Mouse (Mus musculus) neural tube, embryonic 13.5 days (tissue): ENCODE data around the gene Gm20828. TPM values are rescaled to one million over a fixed set of nuclear protein-coding genes. Genes with fewer than 3 reads are reported as not detected.
"Not testable (repeated sequence)": the region's sequence is repeated elsewhere in the genome, so short reads cannot be mapped to it uniquely, and the experiment has no call there.

Experiments used
- ATAC-seq: fragments of 200-750 bp; cut with Nextera tagmentation; 2 replicates; pipeline ENCODE4 v1.8.0; 2017; ENCODE audit warnings: low read depth, mild to moderate bottlenecking, moderate TSS enrichment, moderate library complexity
- H3K27ac ChIP-seq: fragments of 300-500 bp; sonication (generic); replicated peaks from 2 replicates; pipeline ENCODE4 v1.5.1; 2015; ENCODE audit warnings: moderate library complexity, mild to moderate bottlenecking, inconsistent platforms
- H3K27me3 ChIP-seq: fragments of 300-500 bp; sonication (generic); 2 replicates; pipeline ENCODE4 v1.6.1; 2015; ENCODE audit warnings: mild to moderate bottlenecking, inconsistent platforms
- H3K36me3 ChIP-seq: fragments of 300-500 bp; sonication (generic); 2 replicates; pipeline ENCODE4 v1.6.1; 2015; ENCODE audit warnings: mild to moderate bottlenecking, inconsistent platforms
- H3K4me1 ChIP-seq: fragments of 300-500 bp; sonication (generic); replicated peaks from 2 replicates; pipeline ENCODE4 v1.6.1; 2015; ENCODE audit warnings: inconsistent platforms
- H3K4me2 ChIP-seq: fragments of 300-500 bp; sonication (generic); 2 replicates; pipeline ENCODE4 v1.6.1; 2015; ENCODE audit warnings: inconsistent platforms, mild to moderate bottlenecking, moderate library complexity
- H3K4me3 ChIP-seq: fragments of 300-500 bp; sonication (generic); 2 replicates; pipeline ENCODE4 v1.5.1; 2015; ENCODE audit warnings: mild to moderate bottlenecking, inconsistent platforms
- H3K9ac ChIP-seq: fragments of 300-500 bp; sonication (generic); 2 replicates; pipeline ENCODE4 v1.6.1; 2015; ENCODE audit warnings: moderate library complexity, mild to moderate bottlenecking, inconsistent platforms
- H3K9me3 ChIP-seq: fragments of 300-500 bp; sonication (generic); 2 replicates; pipeline ENCODE4 v1.6.1; 2016; ENCODE audit warnings: inconsistent platforms
- WGBS: fragments of 180-500 bp; shearing (Covaris S2); methylation state at CpG from one replicate; pipeline ENCODE4 v1.1.7; 2015; 5-methylcytosine and 5-hydroxymethylcytosine counted together
- polyA plus RNA-seq: library from polyadenylated mRNA; unstranded; fragments of >200 nt; fragmentation: Nextera tagmentation; extraction: Ambion mirVana; gene quantifications from 2 replicates; pipeline ENCODE4 v1.2.1, GENCODE M21; 2015

Gm20828 gene
- polyA plus RNA-seq = not detected in 2 replicates

- not testable (repeated sequence) for H3K36me3 ChIP-seq, H3K27me3 ChIP-seq, H3K27ac ChIP-seq, H3K4me2 ChIP-seq, H3K4me3 ChIP-seq, H3K9me3 ChIP-seq, ATAC-seq, H3K9ac ChIP-seq, H3K4me1 ChIP-seq
- WGBS = no CpG with 5 or more reads among the region's 3 CpGs
Measured at GRCm38 (mm10) chrY:11199274-11199673, at the start of gene Gm20828. TSS of gene Gm20828 (minus strand) at chrY:11199374.
